Mouse (Mus musculus) myocyte (in vitro differentiated cells): ENCODE data around the gene Foxd3. TPM values are rescaled to one million over a fixed set of nuclear protein-coding genes. Genes with fewer than 3 reads are reported as not detected.
A peak's percentile ranks its signal among the peaks of the same experiment; 100 is the strongest.

Source experiments
- H3K27me3 ChIP-seq: one replicate; pipeline ENCODE4 v1.6.1; 2011; ENCODE audit not compliant: control insufficient read depth, insufficient read depth, insufficient read length
- H3K36me3 ChIP-seq: one replicate; pipeline ENCODE4 v1.6.1; 2011; ENCODE audit not compliant: control insufficient read depth, insufficient read depth
- H3K4me2 ChIP-seq: one replicate; pipeline ENCODE4 v1.6.1; 2011; ENCODE audit warnings: low read depth, control low read depth
- H3K4me3 ChIP-seq: one replicate; pipeline ENCODE4 v1.5.1; 2011; ENCODE audit warnings: mild to moderate bottlenecking, control low read depth, moderate library complexity
- H3K79me2 ChIP-seq: one replicate; pipeline ENCODE4 v1.6.1; 2011; ENCODE audit not compliant: control insufficient read depth, insufficient read depth
- H3ac ChIP-seq: one replicate; pipeline ENCODE4 v1.6.1; 2011; ENCODE audit not compliant: control insufficient read depth, insufficient read length
- CEBPB ChIP-seq: IDR thresholded peaks from 2 replicates; pipeline ENCODE4 v1.6.1; 2011; ENCODE audit warnings: mild to moderate bottlenecking, moderate library complexity; ENCODE audit not compliant: poor library complexity, insufficient read depth, severe bottlenecking
- E2F4 ChIP-seq: IDR thresholded peaks from one replicate; pipeline ENCODE4 v1.6.1; 2011; ENCODE audit warnings: mild to moderate bottlenecking, control low read depth, moderate library complexity; ENCODE audit not compliant: insufficient read depth
- MAX ChIP-seq: IDR thresholded peaks from one replicate; pipeline ENCODE4 v1.6.1; 2011; ENCODE audit warnings: low read depth, mild to moderate bottlenecking, control low read depth
- MYOD1 ChIP-seq, 3 experiments: IDR thresholded peaks; one replicate each; pipeline ENCODE4 v1.6.1; 2011; ENCODE audit warnings: control low read depth in 2 of 3, low read depth in 2 of 3, mild to moderate bottlenecking in 2 of 3, moderate library complexity in 1 of 3; ENCODE audit not compliant: insufficient read length in 2 of 3, control insufficient read depth in 1 of 3
- MYOG ChIP-seq, 3 experiments: IDR thresholded peaks; one replicate each; pipeline ENCODE4 v1.6.1; 2011; ENCODE audit warnings: control low read depth in 2 of 3, low read depth in 2 of 3, mild to moderate bottlenecking in 2 of 3; ENCODE audit not compliant: insufficient read length in 2 of 3, control insufficient read depth in 1 of 3, insufficient read depth in 1 of 3
- POLR2A ChIP-seq: IDR thresholded peaks from one replicate; pipeline ENCODE4 v1.6.1; 2011; ENCODE audit warnings: low read depth, mild to moderate bottlenecking, control low read depth, moderate library complexity; ENCODE audit not compliant: insufficient read length
- POLR2AphosphoS2 ChIP-seq: IDR thresholded peaks from one replicate; pipeline ENCODE4 v1.6.1; 2011; ENCODE audit warnings: low read depth, control low read depth; ENCODE audit not compliant: insufficient read length
- REST ChIP-seq: IDR thresholded peaks from one replicate; pipeline ENCODE4 v1.6.1; 2011; ENCODE audit warnings: mild to moderate bottlenecking, control low read depth, moderate library complexity; ENCODE audit not compliant: insufficient read depth, insufficient read length
- SRF ChIP-seq: IDR thresholded peaks from one replicate; pipeline ENCODE4 v1.6.1; 2011; ENCODE audit warnings: low read depth; ENCODE audit not compliant: control insufficient read depth, insufficient read length
- TCF12 ChIP-seq: IDR thresholded peaks from one replicate; pipeline ENCODE4 v1.6.1; 2011; ENCODE audit warnings: mild to moderate bottlenecking, control low read depth; ENCODE audit not compliant: poor library complexity, insufficient read depth, severe bottlenecking
- TCF3 ChIP-seq: IDR thresholded peaks from one replicate; pipeline ENCODE4 v1.6.1; 2011; ENCODE audit warnings: low read depth, control low read depth; ENCODE audit not compliant: insufficient read length
- USF1 ChIP-seq: IDR thresholded peaks from one replicate; pipeline ENCODE4 v1.6.1; 2011; ENCODE audit warnings: low read depth, mild to moderate bottlenecking, control low read depth, moderate library complexity
- polyA plus RNA-seq: library from polyadenylated mRNA; unstranded; fragments of >200 nt; fragmentation: generic; extraction: Trizol; gene quantifications from one replicate; pipeline ENCODE4 v1.2.1, GENCODE M21; 2012; ENCODE audit warnings: missing spikeins

Gene Foxd3
- polyA plus RNA-seq, 1 experiment = not detected

GRCm38 (mm10) chr4:99660981-99661380 is 4.9 kb downstream of the Foxd3 start:
- H3K4me3 ChIP-seq = no peak overlapping the region
- no peaks in the 10 kb centered on the region for H3K27me3 ChIP-seq
- H3ac ChIP-seq = no peak overlapping the region
- H3K4me2 ChIP-seq = peak overlapping the region; percentile 24
- no peaks in the 10 kb centered on the region for H3K79me2 ChIP-seq
- H3K36me3 ChIP-seq = no peaks in the 10 kb centered on the region
- TF ChIP-seq MYOG (IDR thresholded peaks at IDR 0.05; ENCODE audit: control insufficient read depth in 1 of 3, insufficient read depth in 1 of 3, insufficient read length in 2 of 3, low read depth in 2 of 3) (no peak), USF1 (no peak), CEBPB (no peak), MAX (no peak), TCF12 (no peak), POLR2AphosphoS2 (no peak), REST (no peak), E2F4 (no peak), MYOD1 (IDR thresholded peaks at IDR 0.05; ENCODE audit: control insufficient read depth in 1 of 3, insufficient read length in 2 of 3, low read depth in 2 of 3) (no peak), TCF3 (no peak), SRF (no peak), POLR2A (no peak)

DNA sequence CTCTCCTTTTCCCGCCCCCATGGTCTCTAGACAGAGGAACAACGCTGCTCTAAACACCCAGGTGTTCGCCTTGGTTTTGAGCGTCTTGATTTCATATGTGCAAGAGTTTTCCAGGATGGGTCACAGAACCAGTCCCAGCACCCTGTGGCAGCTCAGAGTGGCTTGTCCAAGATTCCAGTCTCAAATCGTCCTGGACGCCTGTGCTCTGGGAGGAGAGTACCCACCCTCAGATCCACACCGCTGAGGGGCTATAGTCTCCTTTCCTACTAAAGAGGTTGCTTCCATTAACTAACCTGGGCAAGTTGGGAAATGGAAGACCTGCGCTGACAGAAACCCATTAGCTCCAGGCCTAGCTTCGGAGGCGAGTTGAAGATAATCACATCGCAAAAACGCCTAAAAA is 5.9 kb downstream of the Foxd3 start:
- TF ChIP-seq MYOD1 (IDR thresholded peaks at IDR 0.05; ENCODE audit: control insufficient read depth in 1 of 3, insufficient read length in 2 of 3, low read depth in 2 of 3) (no peak), E2F4 (no peak), USF1 (no peak), TCF12 (no peak), POLR2AphosphoS2 (no peak), MYOG (IDR thresholded peaks at IDR 0.05; ENCODE audit: control insufficient read depth in 1 of 3, insufficient read depth in 1 of 3, insufficient read length in 2 of 3, low read depth in 2 of 3) (no peak), MAX (no peak), CEBPB (no peak), POLR2A (no peak), REST (no peak), TCF3 (no peak), SRF (no peak)
- Histone ChIP-seq H3ac (no peak overlapping the region), H3K4me2 (no peak overlapping the region), H3K4me3 (no peak overlapping the region), H3K27me3 (no peaks in the 10 kb centered on the region), H3K36me3 (no peaks in the 10 kb centered on the region), H3K79me2 (no peaks in the 10 kb centered on the region)

GRCm38 (mm10) chr4:99662431-99662830 is 6.3 kb downstream of the Foxd3 start:
- Histone ChIP-seq H3K27me3 (no peaks in the 10 kb centered on the region), H3K4me3 (no peak overlapping the region), H3K79me2 (no peaks in the 10 kb centered on the region), H3K36me3 (no peaks in the 10 kb centered on the region), H3K4me2 (no peak overlapping the region), H3ac (no peak overlapping the region)
- TF ChIP-seq CEBPB (no peak), TCF3 (no peak), SRF (no peak), POLR2AphosphoS2 (no peak), MAX (no peak), USF1 (no peak), POLR2A (no peak), E2F4 (no peak), REST (no peak), MYOD1 (IDR thresholded peaks at IDR 0.05; ENCODE audit: control insufficient read depth in 1 of 3, insufficient read length in 2 of 3, low read depth in 2 of 3) (no peak), MYOG (IDR thresholded peaks at IDR 0.05; ENCODE audit: control insufficient read depth in 1 of 3, insufficient read depth in 1 of 3, insufficient read length in 2 of 3, low read depth in 2 of 3) (no peak), TCF12 (no peak)

DNA sequence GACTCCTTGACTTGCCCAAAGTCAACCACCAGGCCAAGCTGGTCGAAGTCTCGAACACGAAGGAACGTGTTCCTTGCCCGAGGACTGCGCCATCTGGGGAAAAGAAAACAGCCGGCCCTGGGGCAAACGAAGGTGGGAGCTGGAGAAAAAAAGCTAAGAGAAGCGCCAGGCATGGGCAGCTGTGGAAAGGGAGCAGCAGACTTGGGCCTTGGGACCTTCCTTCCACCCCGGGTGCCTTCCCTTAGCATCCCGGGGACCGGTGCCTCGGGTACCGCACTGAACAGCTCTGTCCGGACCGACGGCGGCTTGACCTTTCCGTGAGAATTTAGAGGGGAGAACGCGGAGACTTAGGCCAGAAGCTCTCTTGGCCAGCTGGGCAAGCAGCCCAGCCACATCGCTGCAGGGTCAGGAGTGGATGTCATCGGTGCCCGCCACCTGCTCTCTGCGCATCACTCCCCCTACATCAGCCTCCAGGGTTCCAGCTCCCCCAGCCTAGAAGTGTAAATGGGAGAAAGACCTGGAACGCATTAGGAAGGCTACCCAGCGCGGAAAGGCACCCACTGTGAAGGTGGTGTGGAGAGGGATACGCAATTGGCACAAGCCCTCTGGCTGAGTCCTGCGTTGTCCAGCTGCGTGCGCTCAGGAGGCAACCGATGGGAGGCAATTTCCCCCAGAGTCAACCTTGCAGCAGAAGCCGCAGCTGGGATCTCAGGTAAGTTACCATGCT is 6.9 kb downstream of the Foxd3 start:
- no peak overlapping the region for H3K4me2 ChIP-seq

More for the DNA sequence above, 6.9 kb downstream of the Foxd3 start:
- no peaks in the 10 kb centered on the region for H3K36me3 ChIP-seq
- no peaks in the 10 kb centered on the region for H3K27me3 ChIP-seq
- no peaks in the 10 kb centered on the region for H3K79me2 ChIP-seq
- TF ChIP-seq POLR2AphosphoS2 (no peak), MYOD1 (IDR thresholded peaks at IDR 0.05; ENCODE audit: control insufficient read depth in 1 of 3, insufficient read length in 2 of 3, low read depth in 2 of 3) (peak in 2 of 3 experiments; percentile 26 to 53)
- H3K4me3 ChIP-seq = no peak overlapping the region
- H3ac ChIP-seq = no peak overlapping the region
